Mouse (Mus musculus) MN1 (cell line): ENCODE data around the gene Ctf2.
"Not testable (repeated sequence)": the region's sequence is repeated elsewhere in the genome, so short reads cannot be mapped to it uniquely, and the experiment has no call there.

Source experiments
- DNase-seq: peaks from one replicate; pipeline ENCODE4 v3.0.0-alpha.2; 2016; ENCODE audit warnings: low spot score

Ctf2 gene

GRCm38 (mm10) chr7:127732066-127732465 lies at the start of gene Ctf2:
TSS of gene Ctf2 (minus strand) at chr7:127732166.
- DNase-seq = not testable (repeated sequence)

GRCm38 (mm10) chr7:127778350-127778749 lies 46.4 kb upstream of the Ctf2 start:
- no peak for DNase-seq

- peak; percentile 81 for DNase-seq
These were observed 45.7 kb upstream of the Ctf2 start for GRCm38 (mm10) chr7:127777474-127778266.

- DNase-seq = peak; percentile 98
These were observed 45.0 kb upstream of the Ctf2 start for GRCm38 (mm10) chr7:127776878-127777473.

- peak; percentile 92 for DNase-seq
These were observed 44.5 kb upstream of the Ctf2 start, which contains the start of gene Setd1a for GRCm38 (mm10) chr7:127776426-127776825. TSS of gene Setd1a (plus strand) at chr7:127776670.

- DNase-seq = not testable (repeated sequence)
These were observed 43.9 kb upstream of the Ctf2 start for GRCm38 (mm10) chr7:127775837-127776236.

GRCm38 (mm10) chr7:127773664-127774384 lies 41.9 kb upstream of the Ctf2 start:
- DNase-seq = peak; percentile 85

GRCm38 (mm10) chr7:127772557-127772956 lies 40.6 kb upstream of the Ctf2 start:
- no peak for DNase-seq

GRCm38 (mm10) chr7:127772080-127772479 lies 40.1 kb upstream of the Ctf2 start:
- no peak for DNase-seq

GRCm38 (mm10) chr7:127771262-127771661 lies 39.3 kb upstream of the Ctf2 start:
- DNase-seq = no peak

GRCm38 (mm10) chr7:127770039-127770905 lies 38.3 kb upstream of the Ctf2 start:
- DNase-seq = peak; percentile 60

GRCm38 (mm10) chr7:127769651-127770038 lies 37.7 kb upstream of the Ctf2 start, which contains the start of gene Orai3:
TSS of gene Orai3 (plus strand) at chr7:127769815.
- DNase-seq = peak; percentile 91

GRCm38 (mm10) chr7:127768997-127769593 lies 37.1 kb upstream of the Ctf2 start:
- peak; percentile 99 for DNase-seq

- DNase-seq = no peak
These were observed 36.5 kb upstream of the Ctf2 start for GRCm38 (mm10) chr7:127768346-127768996.

- no peak for DNase-seq
These were observed 35.8 kb upstream of the Ctf2 start for GRCm38 (mm10) chr7:127767671-127768345.

GRCm38 (mm10) chr7:127766851-127767609 lies 35.1 kb upstream of the Ctf2 start:
- no peak for DNase-seq

- no peak for DNase-seq
These were observed 33.8 kb upstream of the Ctf2 start for GRCm38 (mm10) chr7:127765756-127766155.

- DNase-seq = no peak
These were observed 31.7 kb upstream of the Ctf2 start for GRCm38 (mm10) chr7:127763642-127764041.

- peak; percentile 84 for DNase-seq
These were observed 29.1 kb upstream of the Ctf2 start for GRCm38 (mm10) chr7:127761026-127761425.
